Comparison of ENCODE assay signal across 8 mouse cellular contexts in the genomic region with DNA sequence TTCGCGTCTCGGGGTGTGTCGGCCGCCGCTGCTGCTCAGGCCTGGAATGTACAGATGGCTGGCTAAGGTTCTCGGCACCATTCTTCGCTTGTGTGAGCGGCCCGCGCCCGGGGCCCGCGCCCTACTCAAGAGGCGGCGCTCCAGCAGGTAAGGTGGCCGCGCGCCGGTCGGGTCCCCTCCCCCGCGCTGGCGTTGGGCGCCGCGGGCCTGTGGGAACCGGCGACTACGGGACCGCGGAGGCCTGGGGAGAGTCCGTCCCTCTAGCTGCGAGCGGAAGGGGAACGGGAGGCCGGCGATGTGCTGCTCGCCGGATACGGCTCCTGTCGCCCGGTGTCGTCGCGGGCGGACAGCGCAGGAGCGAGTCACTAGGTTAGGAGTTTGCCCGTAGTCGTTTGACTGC. TPM values are rescaled to one million over a fixed set of nuclear protein-coding genes. Genes with fewer than 3 reads are reported as not detected.
DNase-seq lines count a peak whose midpoint lies in the region; ATAC-seq and TF ChIP-seq lines count a peak whose summit lies in the region.

No protein-coding gene starts in this region.

- H3K4me3 ChIP-seq in limb, embryonic 12.5 days (replicated peaks) = peak overlapping the region; percentile 97
- H3K4me3 ChIP-seq in midbrain, postnatal 0 days (ENCODE audit: low read depth, low read length) = peak overlapping the region; percentile 95

- DNase-seq in cerebellum, postnatal 4 days (ENCODE audit: low spot score in 2 of 2) = no peak
- DNase-seq in thymus, postnatal 14 days = peak; percentile 71
- no peak for DNase-seq in thymus, postnatal 4 days
- DNase-seq in midbrain, postnatal 0 days (ENCODE audit: low spot score) = no peak
- DNase-seq in adrenal gland, postnatal 25 days = no peak
- DNase-seq in right cerebral cortex, postnatal 14 days = no peak

- peak; percentile 56 for ATAC-seq in cerebellum, adult (ENCODE audit: insufficient number of reproducible peaks, low FRiP score, low TSS enrichment)
- ATAC-seq in limb, embryonic 12.5 days (ENCODE audit: insufficient number of reproducible peaks, insufficient read depth, low FRiP score, low TSS enrichment, low read depth) = peak; percentile 58; the same call in 1 of the 2 replicates
- ATAC-seq in midbrain, postnatal 0 days (ENCODE audit: low FRiP score) = peak; percentile 53; the same call in 1 of the 2 replicates

- TF ChIP-seq CTCF in midbrain, postnatal 0 days (IDR thresholded peaks at IDR 0.05) = no peak

- under 1% methylated on average over 50 of the region's 51 CpGs for WGBS in limb, embryonic 12.5 days
- WGBS in midbrain, postnatal 0 days = under 1% methylated on average over 42 of the region's 51 CpGs

- H3K4me1 ChIP-seq in limb, embryonic 12.5 days (replicated peaks) = peaks cover 15% of the 10 kb centered on the region
- no peaks in the 10 kb centered on the region for H3K4me1 ChIP-seq in midbrain, postnatal 0 days (ENCODE audit: insufficient read depth, low read length)

- H3K9ac ChIP-seq in limb, embryonic 12.5 days (replicated peaks) = peak overlapping the region; percentile 90
- peak overlapping the region; percentile 80 for H3K9ac ChIP-seq in midbrain, postnatal 0 days (replicated peaks; ENCODE audit: low read length, poor library complexity, severe bottlenecking)

- peaks cover 12% of the 10 kb centered on the region; the same call in 1 of the 2 replicates for H3K36me3 ChIP-seq in limb, embryonic 12.5 days
- no peaks in the 10 kb centered on the region for H3K36me3 ChIP-seq in midbrain, postnatal 0 days (ENCODE audit: insufficient read depth, low read length)

- peak overlapping the region; percentile 53 for H3K27ac ChIP-seq in limb, embryonic 12.5 days
- H3K27ac ChIP-seq in midbrain, postnatal 0 days (ENCODE audit: low read depth, low read length) = peak overlapping the region; percentile 74

- no peaks in the 10 kb centered on the region for H3K9me3 ChIP-seq in limb, embryonic 12.5 days
- no peaks in the 10 kb centered on the region for H3K9me3 ChIP-seq in midbrain, postnatal 0 days (ENCODE audit: low read length)

- peak overlapping the region; percentile 67 for H3K4me2 ChIP-seq in limb, embryonic 12.5 days
- peak overlapping the region; percentile 57 for H3K4me2 ChIP-seq in midbrain, postnatal 0 days (ENCODE audit: low read depth, low read length, poor library complexity, severe bottlenecking)

- no peaks in the 10 kb centered on the region for H3K27me3 ChIP-seq in limb, embryonic 12.5 days
- H3K27me3 ChIP-seq in midbrain, postnatal 0 days (ENCODE audit: insufficient read depth, low read length) = no peaks in the 10 kb centered on the region

RNA-seq across cellular contexts. Expression of a gene that starts 0.3 kb away (rescaled TPM):
- 62.9 and 67.6 TPM in 2 replicates for polyA plus RNA-seq in limb, embryonic 12.5 days (2016; fragmentation: Nextera tagmentation; extraction: Ambion mirVana)
- total RNA-seq in midbrain, postnatal 0 days (2014; rRNA removed) = 35.2 and 39.9 TPM in 2 replicates
- 42.1 and 48.4 TPM in 2 replicates for polyA plus RNA-seq in midbrain, postnatal 0 days (2015; fragmentation: Nextera tagmentation; extraction: Ambion mirVana)
- total RNA-seq in adrenal gland, postnatal 25 days (2021) = 36.0 and 40.1 TPM in 2 replicates

RNA-seq across cellular contexts. Expression of a gene that starts 14.1 kb away (rescaled TPM):
- 0.34 and 0.52 TPM in 2 replicates for polyA plus RNA-seq in limb, embryonic 12.5 days (2016; fragmentation: Nextera tagmentation; extraction: Ambion mirVana)
- 1.3 and 2.3 TPM in 2 replicates for total RNA-seq in midbrain, postnatal 0 days (2014; rRNA removed)
- polyA plus RNA-seq in midbrain, postnatal 0 days (2015; fragmentation: Nextera tagmentation; extraction: Ambion mirVana) = 0.88 and 0.89 TPM in 2 replicates
- 0.33 and 1.5 TPM in 2 replicates for total RNA-seq in adrenal gland, postnatal 25 days (2021)
